Mouse (Mus musculus) C2C12 (cell line): ENCODE results near the gene Cep131. TPM values are rescaled to one million over a fixed set of nuclear protein-coding genes. Genes with fewer than 3 reads are reported as not detected.
A peak's percentile ranks its signal among the peaks of the same experiment; 100 is the strongest.

Source experiments
- H3K27me3 ChIP-seq: one replicate; pipeline ENCODE4 v1.6.1; 2011; ENCODE audit not compliant: control insufficient read depth, insufficient read depth, insufficient read length
- H3K36me3 ChIP-seq: one replicate; pipeline ENCODE4 v1.6.1; 2011; ENCODE audit not compliant: control insufficient read depth, insufficient read depth
- H3K4me3 ChIP-seq: one replicate; pipeline ENCODE4 v1.5.1; 2011; ENCODE audit warnings: mild to moderate bottlenecking, control low read depth; ENCODE audit not compliant: poor library complexity, insufficient read depth, severe bottlenecking
- H3K79me2 ChIP-seq: one replicate; pipeline ENCODE4 v1.6.1; 2011; ENCODE audit not compliant: control insufficient read depth, insufficient read depth
- H3K79me3 ChIP-seq: one replicate; pipeline ENCODE4 v1.6.1; 2011; ENCODE audit warnings: low read depth, control low read depth
- H3ac ChIP-seq: one replicate; pipeline ENCODE3; 2011; ENCODE audit warnings: low read depth; ENCODE audit not compliant: control insufficient read depth, insufficient read length
- CEBPB ChIP-seq: IDR thresholded peaks from one replicate; pipeline ENCODE4 v1.6.1; 2011; ENCODE audit warnings: low read depth, mild to moderate bottlenecking, control low read depth, moderate library complexity
- CTCF ChIP-seq: IDR thresholded peaks from one replicate; pipeline ENCODE4 v1.5.1; 2011; ENCODE audit not compliant: control insufficient read depth, insufficient read depth, insufficient read length
- FOSL1 ChIP-seq: IDR thresholded peaks from one replicate; pipeline ENCODE4 v1.8.0; 2011; ENCODE audit warnings: mild to moderate bottlenecking, low read length; ENCODE audit not compliant: poor library complexity, insufficient read depth, severe bottlenecking
- MAX ChIP-seq: IDR thresholded peaks from one replicate; pipeline ENCODE4 v1.6.1; 2011; ENCODE audit warnings: mild to moderate bottlenecking, control low read depth
- MYOD1 ChIP-seq: IDR thresholded peaks from one replicate; pipeline ENCODE4 v1.6.1; 2011; ENCODE audit warnings: low read depth; ENCODE audit not compliant: control insufficient read depth, insufficient read length
- MYOG ChIP-seq: IDR thresholded peaks from one replicate; pipeline ENCODE4 v1.6.1; 2011; ENCODE audit not compliant: control insufficient read depth, insufficient read length; ENCODE audit errors: extremely low read depth
- USF1 ChIP-seq: IDR thresholded peaks from one replicate; pipeline ENCODE4 v1.6.1; 2011; ENCODE audit warnings: low read depth, mild to moderate bottlenecking, control low read depth, moderate library complexity
- polyA plus RNA-seq: library from polyadenylated mRNA; unstranded; fragments of >200 nt; fragmentation: generic; extraction: Trizol; gene quantifications from one replicate; pipeline ENCODE4 v1.2.1, GENCODE M21; 2012; ENCODE audit warnings: missing spikeins

Gene Cep131
- polyA plus RNA-seq, 1 experiment: 11.6 TPM

- Histone ChIP-seq H3K4me3 (no peak overlapping the region), H3K79me2 (no peaks in the 10 kb centered on the region), H3K79me3 (no peaks in the 10 kb centered on the region), H3K27me3 (peaks cover 58% of the 10 kb centered on the region), H3K36me3 (no peaks in the 10 kb centered on the region), H3ac (no peak overlapping the region)
- TF ChIP-seq MYOG (no peak), CEBPB (no peak), CTCF (no peak), MYOD1 (no peak), USF1 (no peak), FOSL1 (no peak), MAX (no peak)
These were observed 40.6 kb downstream of the Cep131 start for GRCm38 (mm10) chr11:120045839-120046552.

DNA sequence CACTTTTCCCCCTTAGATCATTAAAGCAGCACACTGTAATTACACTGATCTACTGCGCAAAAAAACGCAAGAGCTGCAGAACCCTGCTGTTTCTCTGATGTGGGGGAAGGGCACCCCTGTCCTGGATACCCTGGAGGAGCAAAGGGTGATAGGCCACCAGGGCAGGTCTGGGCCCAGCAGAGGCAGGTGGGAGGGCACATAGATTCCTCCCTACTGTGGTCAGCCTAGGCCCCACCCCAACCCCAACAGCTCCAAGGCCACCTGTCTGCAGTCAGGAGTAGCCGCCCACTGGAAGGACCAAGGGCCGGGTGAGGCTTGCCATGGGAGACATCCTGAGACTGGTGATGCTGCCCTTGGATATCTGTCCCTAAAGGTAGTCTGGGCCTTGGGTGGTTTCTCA, 41.3 kb downstream of the Cep131 start:
- Histone ChIP-seq H3ac (no peak overlapping the region), H3K4me3 (no peak overlapping the region), H3K79me2 (no peaks in the 10 kb centered on the region), H3K36me3 (no peaks in the 10 kb centered on the region), H3K79me3 (no peaks in the 10 kb centered on the region), H3K27me3 (peaks cover 52% of the 10 kb centered on the region)
- TF ChIP-seq MYOD1: no peak
- TF ChIP-seq MYOG: no peak
- no peak for TF ChIP-seq CEBPB
- no peak for TF ChIP-seq USF1
- TF ChIP-seq CTCF: no peak
- TF ChIP-seq MAX: no peak
- no peak for TF ChIP-seq FOSL1

GRCm38 (mm10) chr11:120042141-120042838, 44.3 kb downstream of the Cep131 start:
- no peak for TF ChIP-seq USF1
- TF ChIP-seq MAX: no peak
- no peak for TF ChIP-seq FOSL1
- TF ChIP-seq MYOG: no peak
- TF ChIP-seq MYOD1: peak; percentile 49
- H3K27me3 ChIP-seq: peaks cover 43% of the 10 kb centered on the region

GRCm38 (mm10) chr11:120041191-120042123, 45.2 kb downstream of the Cep131 start:
- no peak overlapping the region for H3ac ChIP-seq
- peaks cover 41% of the 10 kb centered on the region for H3K27me3 ChIP-seq
- TF ChIP-seq CEBPB (no peak), MYOD1 (no peak), CTCF (no peak), FOSL1 (no peak), MYOG (no peak), USF1 (peak; percentile 19)
- no peaks in the 10 kb centered on the region for H3K79me2 ChIP-seq
- no peaks in the 10 kb centered on the region for H3K36me3 ChIP-seq
- H3K79me3 ChIP-seq: no peaks in the 10 kb centered on the region
- H3K4me3 ChIP-seq: no peak overlapping the region

More at GRCm38 (mm10) chr11:120042141-120042838, 44.3 kb downstream of the Cep131 start:
- Histone ChIP-seq H3K79me3 (no peaks in the 10 kb centered on the region), H3K4me3 (no peak overlapping the region), H3ac (no peak overlapping the region), H3K36me3 (no peaks in the 10 kb centered on the region), H3K79me2 (no peaks in the 10 kb centered on the region)

DNA sequence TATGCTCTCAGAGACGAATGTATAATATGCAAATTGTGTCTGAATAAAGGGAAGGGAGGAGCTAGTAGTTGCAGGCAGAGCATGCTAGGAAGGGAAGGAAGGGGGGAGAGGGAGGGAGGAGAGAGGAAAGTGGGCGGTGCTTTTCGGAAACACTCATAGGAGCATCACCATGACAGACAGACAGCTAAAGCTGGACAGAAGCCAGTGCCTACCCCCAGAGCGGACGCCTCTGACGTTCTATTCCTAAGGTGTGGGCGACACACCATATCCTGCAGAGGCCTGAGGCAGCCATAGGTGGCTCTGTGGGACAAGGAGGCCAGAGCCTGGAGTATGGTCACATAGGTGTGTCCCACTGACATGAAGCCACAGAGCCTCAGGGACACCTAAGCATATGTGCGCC, 46.2 kb downstream of the Cep131 start:
- H3K36me3 ChIP-seq: no peaks in the 10 kb centered on the region
- no peak overlapping the region for H3K4me3 ChIP-seq
- no peak for TF ChIP-seq CEBPB
- TF ChIP-seq MAX: no peak
- no peak for TF ChIP-seq USF1
- TF ChIP-seq CTCF: no peak
- no peak for TF ChIP-seq MYOG
- TF ChIP-seq FOSL1: no peak
- TF ChIP-seq MYOD1: no peak
- H3ac ChIP-seq: no peak overlapping the region
- H3K27me3 ChIP-seq: peaks cover 31% of the 10 kb centered on the region
- no peaks in the 10 kb centered on the region for H3K79me3 ChIP-seq
- no peaks in the 10 kb centered on the region for H3K79me2 ChIP-seq
